ENCODE assay signal across 9 mouse cellular contexts in the genomic region with DNA sequence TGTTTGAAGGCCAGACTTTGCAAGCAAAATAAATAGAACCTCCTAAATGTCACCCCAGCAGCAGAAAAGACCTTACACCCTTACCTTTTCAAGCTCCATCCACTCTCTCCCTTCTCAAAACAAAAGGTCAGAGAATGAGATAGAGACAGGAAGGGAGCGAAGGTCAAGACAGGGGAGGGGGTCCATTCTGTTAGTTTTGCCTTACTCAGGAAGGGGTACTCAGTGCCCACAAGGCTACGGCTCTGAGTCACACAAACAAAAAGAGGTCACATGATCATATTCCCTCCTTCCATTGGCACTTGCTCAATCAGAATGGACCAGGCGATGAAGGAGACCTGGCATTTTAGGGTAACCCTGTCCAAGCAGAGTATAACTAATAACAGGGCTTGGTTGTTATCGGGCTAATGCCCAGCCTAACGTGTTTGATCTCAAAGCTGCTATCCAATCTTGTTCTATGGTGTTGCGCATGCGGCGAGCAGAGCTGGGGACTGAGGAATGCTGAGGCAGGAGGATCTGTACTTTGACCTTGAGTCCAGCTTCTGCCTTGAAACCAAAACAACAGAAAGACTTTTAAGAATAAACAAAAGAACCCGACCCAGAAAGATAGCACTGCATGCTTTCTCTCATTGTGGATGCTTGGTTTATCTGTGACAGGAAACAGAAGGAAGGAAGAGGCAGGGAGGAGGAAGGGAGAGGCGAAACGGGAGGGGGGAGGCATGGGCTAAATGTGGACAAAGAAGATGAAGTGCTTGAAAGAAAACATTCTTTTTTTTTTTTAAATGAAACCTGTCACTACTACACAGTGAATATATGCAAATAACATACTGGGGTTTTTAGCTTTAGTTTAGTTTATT.
DNase-seq lines count a peak whose midpoint lies in the region; ATAC-seq lines count a peak whose summit lies in the region.
"Had no signal": no experiment of that assay in that cellular context is flagged by ENCODE, and none has a peak within 500 bp of the region (broad histone marks: within the 10 kb centered on the region; RNA-seq: fewer than 3 reads in every experiment).

No protein-coding gene starts in this region.

- no peaks in the 10 kb centered on the region for H3K36me3 ChIP-seq in hindbrain, embryonic 10.5 days
- no peaks in the 10 kb centered on the region for H3K36me3 ChIP-seq in hindbrain, embryonic 11.5 days (ENCODE audit: control insufficient read depth, insufficient read depth, low read length)
- no peaks in the 10 kb centered on the region for H3K36me3 ChIP-seq in heart, embryonic 14.5 days (ENCODE audit: control insufficient read depth, insufficient read depth, low read length)
- no peaks in the 10 kb centered on the region for H3K36me3 ChIP-seq in liver, embryonic 16.5 days (ENCODE audit: control insufficient read depth, insufficient read depth)

- no peak overlapping the region for H3K4me2 ChIP-seq in hindbrain, embryonic 11.5 days (replicated peaks; ENCODE audit: low read depth, low read length)
- H3K4me2 ChIP-seq in heart, embryonic 14.5 days (ENCODE audit: low read length): no peak overlapping the region
- no peak overlapping the region for H3K4me2 ChIP-seq in liver, embryonic 16.5 days (ENCODE audit: low read depth, low read length)

- ATAC-seq in hindbrain, embryonic 11.5 days (ENCODE audit: low FRiP score): no peak
- no peak for ATAC-seq in heart, embryonic 14.5 days (ENCODE audit: insufficient number of reproducible peaks, insufficient read depth, low FRiP score, low read depth)
- ATAC-seq in liver, embryonic 16.5 days (ENCODE audit: low read depth): peak; percentile 9; the same call in 1 of the 2 replicates
- ATAC-seq in megakaryocyte progenitor cell, adult 5-6 weeks (replicated peaks; ENCODE audit: poor library complexity): no peak
- no peak for ATAC-seq in activated CD4-positive, CD25-positive, alpha-beta regulatory T cell, adult 4 months

- H3K9me3 ChIP-seq in hindbrain, embryonic 10.5 days: 0 out of 2 replicates have a peak, but pooled peaks cover 5% of the 10 kb centered on the region
- no peaks in the 10 kb centered on the region for H3K9me3 ChIP-seq in hindbrain, embryonic 11.5 days (ENCODE audit: control insufficient read depth, low read length)
- no peaks in the 10 kb centered on the region for H3K9me3 ChIP-seq in heart, embryonic 14.5 days (ENCODE audit: control insufficient read depth, low read length)
- no peaks in the 10 kb centered on the region for H3K9me3 ChIP-seq in liver, embryonic 16.5 days (replicated peaks; ENCODE audit: control insufficient read depth, low read length)

- H3K9ac ChIP-seq in hindbrain, embryonic 11.5 days (ENCODE audit: low read depth, low read length): no peak overlapping the region
- H3K9ac ChIP-seq in heart, embryonic 14.5 days (ENCODE audit: low read length): no peak overlapping the region
- no peak overlapping the region for H3K9ac ChIP-seq in liver, embryonic 16.5 days (ENCODE audit: low read depth, low read length)

- H3K4me3 ChIP-seq in hindbrain, embryonic 10.5 days: no peak overlapping the region
- no peak overlapping the region for H3K4me3 ChIP-seq in hindbrain, embryonic 11.5 days (ENCODE audit: low read depth, low read length)
- H3K4me3 ChIP-seq in heart, embryonic 14.5 days (ENCODE audit: control insufficient read depth in 1 of 2, insufficient read depth in 1 of 2, low read depth in 1 of 2, low read length in 2 of 2): no peak overlapping the region
- no peak overlapping the region for H3K4me3 ChIP-seq in liver, embryonic 16.5 days (ENCODE audit: low read depth, low read length)
- H3K4me3 ChIP-seq: erythroblast, embryonic 14.5 days had no signal

- 73% methylated on average over 11 of the region's 11 CpGs for WGBS in hindbrain, embryonic 10.5 days
- WGBS in hindbrain, embryonic 11.5 days: 70% methylated on average over 11 of the region's 11 CpGs
- WGBS in heart, embryonic 14.5 days: 54% methylated on average over 11 of the region's 11 CpGs
- 34% methylated on average over 11 of the region's 11 CpGs for whole genome bisulfite sequencing in liver, embryonic 16.5 days (ENCODE audit: insufficient replicate concordance)

- H3K27ac ChIP-seq in hindbrain, embryonic 10.5 days: peak overlapping the region; percentile 54
- H3K27ac ChIP-seq in hindbrain, embryonic 11.5 days (ENCODE audit: low read depth, low read length): no peak overlapping the region
- peak overlapping the region; percentile 70 to 80 for H3K27ac ChIP-seq in heart, embryonic 14.5 days (replicated peaks in 1 of 2; ENCODE audit: control insufficient read depth in 1 of 2, insufficient read depth in 1 of 2, low read depth in 2 of 2, low read length in 2 of 2)
- 0 out of 2 replicates have a peak overlapping the region, but pooled peaks have one; percentile 7 for H3K27ac ChIP-seq in liver, embryonic 16.5 days (ENCODE audit: low read length)

- no peak for DNase-seq in hindbrain, embryonic 10.5 days (ENCODE audit: low spot score)
- no peak for DNase-seq in hindbrain, embryonic 11.5 days (ENCODE audit: low spot score)
- DNase-seq in ZHBTc4 (ENCODE audit: low read depth, low spot score): peak; percentile 28
- DNase-seq in left cerebral cortex, adult 18-20 months (ENCODE audit: low spot score in 2 of 2): no peak

- no peaks in the 10 kb centered on the region for H3K27me3 ChIP-seq in hindbrain, embryonic 10.5 days (ENCODE audit: insufficient read depth, poor library complexity, severe bottlenecking)
- H3K27me3 ChIP-seq in hindbrain, embryonic 11.5 days (ENCODE audit: control insufficient read depth, insufficient read depth, low read length): no peaks in the 10 kb centered on the region
- H3K27me3 ChIP-seq in heart, embryonic 14.5 days (ENCODE audit: control insufficient read depth, insufficient read depth, low read length): no peaks in the 10 kb centered on the region
- H3K27me3 ChIP-seq in liver, embryonic 16.5 days (ENCODE audit: control insufficient read depth, insufficient read depth, low read depth, low read length): no peaks in the 10 kb centered on the region

- peaks cover 19% of the 10 kb centered on the region for H3K4me1 ChIP-seq in hindbrain, embryonic 10.5 days (replicated peaks)
- no peaks in the 10 kb centered on the region; the same call in 1 of the 2 replicates for H3K4me1 ChIP-seq in hindbrain, embryonic 11.5 days (replicated peaks; ENCODE audit: control insufficient read depth, insufficient read depth, low read length)
- H3K4me1 ChIP-seq in heart, embryonic 14.5 days (ENCODE audit: control insufficient read depth in 2 of 2, insufficient read depth in 2 of 2, low read length in 2 of 2): peaks cover 14 to 17% of the 10 kb centered on the region in 2 experiments
- H3K4me1 ChIP-seq in liver, embryonic 16.5 days (ENCODE audit: control insufficient read depth, low read depth, low read length): no peaks in the 10 kb centered on the region
